Comparison of ENCODE assay signal across 14 mouse cellular contexts in genomic region chr2:26437221-26437620, GRCm38 (mm10). TPM values are rescaled to one million over a fixed set of nuclear protein-coding genes. Genes with fewer than 3 reads are reported as not detected.
DNase-seq lines count a peak whose midpoint lies in the region; ATAC-seq and TF ChIP-seq lines count a peak whose summit lies in the region.
"Had no signal": no experiment of that assay in that cellular context is flagged by ENCODE, and none has a peak within 500 bp of the region (broad histone marks: within the 10 kb centered on the region; RNA-seq: fewer than 3 reads in every experiment).

No protein-coding gene starts in this region.

- H3K27me3 ChIP-seq in kidney, postnatal 0 days (ENCODE audit: insufficient read depth, low read length), result no peaks in the 10 kb centered on the region
- H3K27me3 ChIP-seq in neural tube, embryonic 12.5 days (replicated peaks), result no peaks in the 10 kb centered on the region
- H3K27me3 ChIP-seq in neural tube, embryonic 13.5 days, result no peaks in the 10 kb centered on the region
- H3K27me3 ChIP-seq: midbrain, embryonic 12.5 days had no signal

- peak; percentile 87 for ATAC-seq in frontal cortex, adult (ENCODE audit: low TSS enrichment)
- no peak for ATAC-seq in kidney, postnatal 0 days (replicated peaks; ENCODE audit: low FRiP score, low read depth)
- ATAC-seq in neural tube, embryonic 12.5 days (ENCODE audit: low FRiP score, low read depth), result no peak
- no peak for ATAC-seq in neural tube, embryonic 13.5 days (ENCODE audit: low read depth)

- H3K27ac ChIP-seq in kidney, postnatal 0 days, result peak overlapping the region; percentile 31; the same call in 1 of the 2 replicates
- no peak overlapping the region for H3K27ac ChIP-seq in neural tube, embryonic 12.5 days
- H3K27ac ChIP-seq in neural tube, embryonic 13.5 days (replicated peaks), result no peak overlapping the region
- H3K27ac ChIP-seq: midbrain, embryonic 12.5 days had no signal

- no peaks in the 10 kb centered on the region for H3K9me3 ChIP-seq in kidney, postnatal 0 days (replicated peaks; ENCODE audit: low read length)
- H3K9me3 ChIP-seq in neural tube, embryonic 12.5 days, result no peaks in the 10 kb centered on the region
- H3K9me3 ChIP-seq in neural tube, embryonic 13.5 days, result no peaks in the 10 kb centered on the region
- H3K9me3 ChIP-seq: midbrain, embryonic 12.5 days had no signal

- DNase-seq in frontal cortex, postnatal 14 days (ENCODE audit: low spot score in 2 of 2), result no peak
- DNase-seq in kidney, postnatal 0 days (ENCODE audit: low spot score), result no peak
- DNase-seq in kidney, adult 11 months, result no peak
- DNase-seq in neural tube, embryonic 10.5 days (ENCODE audit: extremely low spot score, low spot score), result no peak
- no peak for DNase-seq in adrenal gland, adult 2 months
- DNase-seq: adrenal gland, postnatal 36 days; gastrocnemius, postnatal 10 days; kidney, postnatal 25 days; thymus, postnatal 14 days had no signal

- TF ChIP-seq CTCF in kidney, postnatal 0 days (IDR thresholded peaks at IDR 0.05; ENCODE audit: low read depth), result no peak

- H3K4me3 ChIP-seq in kidney, postnatal 0 days (replicated peaks; ENCODE audit: low read depth, low read length), result no peak overlapping the region
- H3K4me3 ChIP-seq in neural tube, embryonic 12.5 days, result no peak overlapping the region
- H3K4me3 ChIP-seq in neural tube, embryonic 13.5 days, result no peak overlapping the region
- H3K4me3 ChIP-seq: midbrain, embryonic 12.5 days had no signal

- peaks cover 70% of the 10 kb centered on the region for H3K36me3 ChIP-seq in kidney, postnatal 0 days (ENCODE audit: insufficient read depth, low read length)
- peaks cover 86% of the 10 kb centered on the region for H3K36me3 ChIP-seq in neural tube, embryonic 12.5 days
- peaks cover 90% of the 10 kb centered on the region for H3K36me3 ChIP-seq in neural tube, embryonic 13.5 days

- H3K4me2 ChIP-seq in kidney, postnatal 0 days (ENCODE audit: low read length), result no peak overlapping the region
- no peak overlapping the region for H3K4me2 ChIP-seq in neural tube, embryonic 12.5 days (replicated peaks)
- no peak overlapping the region for H3K4me2 ChIP-seq in neural tube, embryonic 13.5 days
- H3K4me2 ChIP-seq: heart, embryonic 11.5 days; midbrain, embryonic 12.5 days had no signal

- WGBS in kidney, postnatal 0 days, result 62% methylated on average over 4 of the region's 4 CpGs
- WGBS in neural tube, embryonic 12.5 days, result 84% methylated on average over 4 of the region's 4 CpGs
- WGBS in neural tube, embryonic 13.5 days, result 79% methylated on average over 4 of the region's 4 CpGs

- no peaks in the 10 kb centered on the region for H3K4me1 ChIP-seq in kidney, postnatal 0 days (replicated peaks; ENCODE audit: insufficient read depth, low read length)
- H3K4me1 ChIP-seq in neural tube, embryonic 12.5 days, result 0 out of 2 replicates have a peak, but pooled peaks cover 9% of the 10 kb centered on the region
- peaks cover 33% of the 10 kb centered on the region for H3K4me1 ChIP-seq in neural tube, embryonic 13.5 days (replicated peaks)

- no peak overlapping the region for H3K9ac ChIP-seq in kidney, postnatal 0 days (ENCODE audit: low read depth, low read length)
- 0 out of 2 replicates have a peak overlapping the region, but pooled peaks have one; percentile 29 for H3K9ac ChIP-seq in neural tube, embryonic 12.5 days
- peak overlapping the region; percentile 9 for H3K9ac ChIP-seq in neural tube, embryonic 13.5 days
- H3K9ac ChIP-seq: midbrain, embryonic 12.5 days had no signal

RNA-seq across cellular contexts. Expression of gene Sec16a, which starts 7.8 kb away (rescaled TPM):
- polyA plus RNA-seq in kidney, postnatal 0 days (2015; fragmentation: Nextera tagmentation; extraction: Ambion mirVana), result 16.4 and 16.6 TPM in 2 replicates
- polyA plus RNA-seq in neural tube, embryonic 12.5 days (2016; fragmentation: Nextera tagmentation; extraction: Ambion mirVana), result 26.0 and 26.3 TPM in 2 replicates
- 18.4 and 20.7 TPM in 2 replicates for polyA plus RNA-seq in neural tube, embryonic 13.5 days (2015; fragmentation: Nextera tagmentation; extraction: Ambion mirVana)
- total RNA-seq in adrenal gland, adult 2 months (2021), result 10 to 100 TPM; 46.4 to 70.8 TPM
- polyA plus RNA-seq in adrenal gland, adult 2 months (2012; rRNA removed), result 70.1 and 84.9 TPM in 2 replicates

RNA-seq across cellular contexts. Expression of gene Inpp5e, which starts 28.2 kb away (rescaled TPM):
- polyA plus RNA-seq in kidney, postnatal 0 days (2015; fragmentation: Nextera tagmentation; extraction: Ambion mirVana), result 18.6 and 18.9 TPM in 2 replicates
- polyA plus RNA-seq in neural tube, embryonic 12.5 days (2016; fragmentation: Nextera tagmentation; extraction: Ambion mirVana), result 29.7 and 32.7 TPM in 2 replicates
- polyA plus RNA-seq in neural tube, embryonic 13.5 days (2015; fragmentation: Nextera tagmentation; extraction: Ambion mirVana), result 24.6 and 25.5 TPM in 2 replicates
- 10 to 100 TPM; 17.2 to 18.0 TPM for total RNA-seq in adrenal gland, adult 2 months (2021)
- 35.2 and 36.2 TPM in 2 replicates for polyA plus RNA-seq in adrenal gland, adult 2 months (2012; rRNA removed)

RNA-seq across cellular contexts. Expression of gene Pmpca, which starts 48.1 kb away (rescaled TPM):
- polyA plus RNA-seq in kidney, postnatal 0 days (2015; fragmentation: Nextera tagmentation; extraction: Ambion mirVana), result 74.3 and 80.9 TPM in 2 replicates
- polyA plus RNA-seq in neural tube, embryonic 12.5 days (2016; fragmentation: Nextera tagmentation; extraction: Ambion mirVana), result 113 and 115 TPM in 2 replicates
- 96.5 and 97.6 TPM in 2 replicates for polyA plus RNA-seq in neural tube, embryonic 13.5 days (2015; fragmentation: Nextera tagmentation; extraction: Ambion mirVana)
- 100 to 1,000 TPM; 144 to 148 TPM for total RNA-seq in adrenal gland, adult 2 months (2021)
- 50.1 and 79.3 TPM in 2 replicates for polyA plus RNA-seq in adrenal gland, adult 2 months (2012; rRNA removed)

RNA-seq across cellular contexts. Expression of gene Entr1, which starts 48.1 kb away (rescaled TPM):
- polyA plus RNA-seq in kidney, postnatal 0 days (2015; fragmentation: Nextera tagmentation; extraction: Ambion mirVana), result 88.0 and 94.9 TPM in 2 replicates
- 177 and 180 TPM in 2 replicates for polyA plus RNA-seq in neural tube, embryonic 12.5 days (2016; fragmentation: Nextera tagmentation; extraction: Ambion mirVana)
- polyA plus RNA-seq in neural tube, embryonic 13.5 days (2015; fragmentation: Nextera tagmentation; extraction: Ambion mirVana), result 158 and 164 TPM in 2 replicates
- total RNA-seq in adrenal gland, adult 2 months (2021), result 100 to 1,000 TPM in 1 of 2 experiments, 10 to 100 TPM in 1; 95.6 to 121 TPM
- 93.3 TPM in 2 replicates for polyA plus RNA-seq in adrenal gland, adult 2 months (2012; rRNA removed)

RNA-seq across cellular contexts. Expression of gene Snapc4, which starts 56.8 kb away (rescaled TPM):
- 12.9 and 14.6 TPM in 2 replicates for polyA plus RNA-seq in kidney, postnatal 0 days (2015; fragmentation: Nextera tagmentation; extraction: Ambion mirVana)
- polyA plus RNA-seq in neural tube, embryonic 12.5 days (2016; fragmentation: Nextera tagmentation; extraction: Ambion mirVana), result 33.4 and 34.6 TPM in 2 replicates
- polyA plus RNA-seq in neural tube, embryonic 13.5 days (2015; fragmentation: Nextera tagmentation; extraction: Ambion mirVana), result 25.4 and 26.8 TPM in 2 replicates
- total RNA-seq in adrenal gland, adult 2 months (2021), result 10 to 100 TPM; 19.1 to 23.3 TPM
- polyA plus RNA-seq in adrenal gland, adult 2 months (2012; rRNA removed), result 42.8 and 55.3 TPM in 2 replicates
